In the genomic region with DNA sequence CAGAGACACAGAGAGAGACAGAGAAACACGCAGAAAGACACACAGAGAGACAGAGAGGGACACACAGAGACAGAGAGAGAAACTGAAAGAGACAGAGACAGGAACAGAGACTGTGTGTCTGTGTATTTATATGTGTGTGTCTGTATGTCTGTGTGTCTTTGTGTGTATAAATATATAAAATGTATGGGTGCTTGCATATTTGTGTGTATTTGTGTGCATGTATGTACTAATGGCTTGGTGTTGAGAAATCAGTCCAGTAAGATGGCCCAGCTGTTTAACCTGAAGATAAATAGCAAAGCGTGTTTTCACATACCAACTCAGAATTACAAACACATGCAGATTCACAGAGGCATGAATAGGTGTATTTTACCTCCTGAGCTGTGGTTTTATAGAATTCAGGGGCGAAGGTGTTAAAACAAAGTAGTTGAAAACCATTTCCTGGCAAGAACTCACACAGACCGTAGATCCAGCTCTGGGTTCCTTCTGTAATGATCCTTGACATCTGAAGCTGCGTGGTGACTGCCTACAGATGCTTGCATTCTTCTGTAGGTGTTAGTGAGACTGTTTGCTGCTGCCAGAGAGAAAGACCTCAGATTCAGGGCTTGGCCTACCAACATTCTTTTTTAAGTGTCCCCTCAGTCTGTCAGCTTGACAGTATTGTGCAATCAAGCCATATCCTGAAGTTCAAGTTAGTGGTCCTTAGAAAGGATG, we compare ENCODE assay signal across 16 mouse cellular contexts.
"Had no signal": no experiment of that assay in that cellular context is flagged by ENCODE, and none has a peak within 500 bp of the region (broad histone marks: within the 10 kb centered on the region; RNA-seq: fewer than 3 reads in every experiment).

No protein-coding gene starts in this region.

- H3K9me3 ChIP-seq: limb, embryonic 12.5 days; liver, embryonic 15.5 days had no signal

- H3K4me2 ChIP-seq: limb, embryonic 12.5 days; liver, embryonic 11.5 days; liver, embryonic 15.5 days; midbrain, embryonic 13.5 days; neural tube, embryonic 15.5 days had no signal

- H3K27ac ChIP-seq: kidney, postnatal 0 days; layer of hippocampus, adult 2 months; left cerebral cortex, adult 2 months; limb, embryonic 12.5 days; liver, embryonic 15.5 days; midbrain, embryonic 13.5 days; neural tube, embryonic 15.5 days had no signal

- H3K9ac ChIP-seq: limb, embryonic 12.5 days; liver, embryonic 15.5 days; midbrain, embryonic 13.5 days; neural tube, embryonic 15.5 days had no signal

- H3K4me3 ChIP-seq: layer of hippocampus, adult 2 months; left cerebral cortex, adult 2 months; limb, embryonic 12.5 days; liver, embryonic 15.5 days; midbrain, embryonic 13.5 days; myocyte; neural tube, embryonic 15.5 days had no signal

- ATAC-seq: hindbrain, embryonic 16.5 days; inflammation-experienced regulatory T-cells, adult 6 months; midbrain, embryonic 13.5 days had no signal

- H3K36me3 ChIP-seq: limb, embryonic 12.5 days; liver, embryonic 15.5 days had no signal

- DNase-seq: kidney, adult 11 months; kidney, adult 9 months; kidney, postnatal 36 days; thymus, adult 18-20 months; thymus, postnatal 14 days had no signal

- H3K4me1 ChIP-seq: liver, embryonic 15.5 days; midbrain, embryonic 13.5 days had no signal

- H3K27me3 ChIP-seq: limb, embryonic 12.5 days; liver, embryonic 15.5 days; midbrain, embryonic 13.5 days; neural tube, embryonic 15.5 days had no signal
